Mouse (Mus musculus) stomach, embryonic 16.5 days (tissue): ENCODE measurements at regions not wholly inside any gene's neighbourhood (a gene's known extent, or its start where the extent isn't known, plus 50 kb on each side); places are given as distances from the start of the nearest gene placed in this dataset.
A peak's percentile ranks its signal among the peaks of the same experiment; 100 is the strongest.

Source experiments
- ATAC-seq: fragments of 200-750 bp; cut with Nextera tagmentation; 2 replicates; pipeline ENCODE4 v1.8.0; 2017; ENCODE audit warnings: moderate number of reproducible peaks, moderate TSS enrichment; ENCODE audit not compliant: insufficient read depth, low FRiP score
- H3K27ac ChIP-seq: fragments of 300-500 bp; sonication (generic); 2 replicates; pipeline ENCODE4 v1.5.1; 2014; ENCODE audit warnings: low read length
- H3K27me3 ChIP-seq: fragments of 300-500 bp; sonication (generic); 2 replicates; pipeline ENCODE4 v1.6.1; 2014; ENCODE audit warnings: low read length, control low read depth, mixed read lengths; ENCODE audit not compliant: control insufficient read depth, insufficient read depth
- H3K36me3 ChIP-seq: fragments of 300-500 bp; sonication (generic); 2 replicates; pipeline ENCODE4 v1.6.1; 2014; ENCODE audit warnings: low read length; ENCODE audit not compliant: control insufficient read depth, insufficient read depth
- H3K4me1 ChIP-seq: fragments of 300-500 bp; sonication (generic); 2 replicates; pipeline ENCODE4 v1.6.1; 2014; ENCODE audit warnings: low read length, control low read depth, mixed read lengths; ENCODE audit not compliant: control insufficient read depth, insufficient read depth
- H3K4me2 ChIP-seq: fragments of 300-500 bp; sonication (generic); 2 replicates; pipeline ENCODE4 v1.6.1; 2014; ENCODE audit warnings: low read depth, low read length, mixed read lengths
- H3K4me3 ChIP-seq: fragments of 300-500 bp; sonication (generic); replicated peaks from 2 replicates; pipeline ENCODE4 v1.5.1; 2014; ENCODE audit warnings: mild to moderate bottlenecking, low read length
- H3K9ac ChIP-seq: fragments of 300-500 bp; sonication (generic); 2 replicates; pipeline ENCODE4 v1.6.1; 2014; ENCODE audit warnings: low read length
- H3K9me3 ChIP-seq: fragments of 300-500 bp; sonication (generic); replicated peaks from 2 replicates; pipeline ENCODE4 v1.6.1; 2016; ENCODE audit warnings: low read length, control low read depth; ENCODE audit not compliant: control insufficient read depth
- WGBS: fragments of 180-500 bp; shearing (Covaris S2); extraction: QIAGEN DNeasy Blood & Tissue Kit; methylation state at CpG from one replicate; pipeline ENCODE4 v1.1.7; 2014; 5-methylcytosine and 5-hydroxymethylcytosine counted together

DNA sequence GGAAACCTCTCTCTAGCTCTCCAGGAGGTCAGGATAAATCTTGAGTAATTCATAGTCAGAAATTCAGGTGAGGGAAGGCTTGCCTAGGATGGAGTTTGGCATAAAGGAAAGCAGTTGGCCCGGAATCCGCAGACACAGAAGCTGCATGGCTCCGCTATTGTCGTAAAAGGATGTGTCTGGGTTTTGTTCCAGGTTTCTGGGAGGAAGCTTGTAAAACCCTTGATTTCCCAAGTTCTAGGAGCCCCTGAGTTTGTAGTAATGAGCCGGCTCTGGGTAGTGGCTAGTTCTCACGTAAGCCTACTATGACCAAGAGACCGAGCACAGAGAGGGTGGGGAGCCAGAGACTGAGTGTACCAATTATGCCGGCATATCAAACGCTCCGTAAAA is 52.7 kb upstream of the Gm21915 start:
- WGBS = 42% methylated on average over 10 of the region's 10 CpGs
- Histone ChIP-seq H3K36me3 (no peaks in the 10 kb centered on the region), H3K4me2 (peak overlapping the region; percentile 53; the same call in 1 of the 2 replicates), H3K27ac (no peak overlapping the region; the same call in 1 of the 2 replicates), H3K27me3 (no peaks in the 10 kb centered on the region), H3K4me1 (peaks cover 13% of the 10 kb centered on the region), H3K9ac (peak overlapping the region; percentile 43; the same call in 1 of the 2 replicates), H3K9me3 (no peaks in the 10 kb centered on the region), H3K4me3 (no peak overlapping the region)
- no peak for ATAC-seq

GRCm38 (mm10) chr9:40617036-40617675 is 53.3 kb upstream of the Gm21915 start:
- Histone ChIP-seq H3K4me1 (peaks cover 13% of the 10 kb centered on the region), H3K27me3 (no peaks in the 10 kb centered on the region), H3K36me3 (no peaks in the 10 kb centered on the region), H3K4me3 (peak overlapping the region; percentile 26), H3K9ac (peak overlapping the region; percentile 43; the same call in 1 of the 2 replicates), H3K4me2 (peak overlapping the region; percentile 53), H3K9me3 (no peaks in the 10 kb centered on the region), H3K27ac (no peak overlapping the region; the same call in 1 of the 2 replicates)
- no peak for ATAC-seq
- WGBS = 3% methylated on average over 20 of the region's 20 CpGs

DNA sequence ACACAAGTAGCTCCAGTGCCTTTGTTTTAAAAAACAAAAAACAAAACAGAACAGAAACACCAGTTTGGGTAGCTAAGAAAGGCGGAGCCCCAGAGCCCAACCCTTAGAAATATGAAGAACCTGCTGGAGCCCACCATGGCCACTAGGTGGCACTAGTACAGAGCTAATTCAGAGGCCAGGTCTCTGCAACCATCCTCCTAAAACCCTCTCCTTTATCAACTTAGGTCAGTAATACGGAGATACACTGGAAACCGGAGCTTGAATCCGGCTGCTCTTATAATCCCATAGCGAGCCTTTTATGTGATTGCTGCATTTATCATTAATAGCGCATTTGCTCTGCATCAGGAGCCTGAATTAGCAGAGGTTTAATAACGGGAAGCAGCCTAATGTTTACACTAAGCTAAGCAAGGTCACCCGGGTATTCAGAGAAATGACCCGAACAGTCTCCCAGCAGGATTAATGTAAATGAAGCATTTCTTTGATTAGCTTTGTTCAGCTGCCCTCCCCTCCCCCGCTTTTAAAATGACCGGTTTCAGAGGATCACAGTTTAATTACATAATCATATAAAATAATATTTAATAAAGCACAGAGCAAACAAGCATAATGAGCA is 53.9 kb upstream of the Gm21915 start:
- H3K4me1 ChIP-seq = peaks cover 13% of the 10 kb centered on the region
- peak overlapping the region; percentile 53 for H3K4me2 ChIP-seq
- H3K36me3 ChIP-seq = no peaks in the 10 kb centered on the region
- H3K27me3 ChIP-seq = no peaks in the 10 kb centered on the region
- H3K9ac ChIP-seq = 0 out of 2 replicates have a peak overlapping the region, but pooled peaks have one; percentile 43
- peak; percentile 66 for ATAC-seq
- 2% methylated on average over 11 of the region's 11 CpGs for WGBS
- no peak overlapping the region for H3K27ac ChIP-seq
- peak overlapping the region; percentile 26 for H3K4me3 ChIP-seq
- H3K9me3 ChIP-seq = no peaks in the 10 kb centered on the region

DNA sequence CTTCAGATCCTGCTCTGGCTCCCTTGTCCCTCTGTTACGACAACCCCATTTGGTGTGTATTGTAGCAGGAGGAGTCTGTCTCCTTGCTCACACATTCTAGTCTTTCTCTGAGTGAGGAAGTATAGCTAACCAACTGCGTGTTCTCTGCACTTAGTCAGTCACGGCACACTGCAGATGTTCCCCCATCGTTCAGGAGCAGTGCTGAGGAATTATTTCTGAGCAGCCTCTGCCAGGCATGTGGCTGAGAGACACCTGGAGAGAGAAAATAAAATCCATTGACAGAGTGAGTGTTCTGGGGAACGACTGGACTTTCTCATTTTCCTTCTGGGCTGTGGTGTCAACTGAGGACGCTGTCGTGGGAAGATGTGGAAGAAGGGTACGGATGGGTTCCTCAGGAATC is 54.5 kb upstream of the Gm21915 start:
- 0 out of 2 replicates have a peak overlapping the region, but pooled peaks have one; percentile 20 for H3K9ac ChIP-seq
- no peaks in the 10 kb centered on the region for H3K9me3 ChIP-seq
- H3K4me2 ChIP-seq = no peak overlapping the region
- no peak for ATAC-seq
- H3K27me3 ChIP-seq = no peaks in the 10 kb centered on the region
- 31% methylated on average over 8 of the region's 8 CpGs for WGBS
- no peak overlapping the region for H3K27ac ChIP-seq
- no peak overlapping the region for H3K4me3 ChIP-seq
- peaks cover 13% of the 10 kb centered on the region for H3K4me1 ChIP-seq
- H3K36me3 ChIP-seq = no peaks in the 10 kb centered on the region

GRCm38 (mm10) chr9:40614071-40614470 is 56.3 kb upstream of the Gm21915 start:
- no peak for ATAC-seq
- no peak overlapping the region for H3K4me3 ChIP-seq
- H3K9me3 ChIP-seq = no peaks in the 10 kb centered on the region
- no peak overlapping the region for H3K9ac ChIP-seq
- no peaks in the 10 kb centered on the region for H3K27me3 ChIP-seq
- H3K4me2 ChIP-seq = no peak overlapping the region
- WGBS = 68% methylated on average over 5 of the region's 5 CpGs
- peaks cover 13% of the 10 kb centered on the region for H3K4me1 ChIP-seq
- H3K36me3 ChIP-seq = no peaks in the 10 kb centered on the region
- H3K27ac ChIP-seq = no peak overlapping the region

DNA sequence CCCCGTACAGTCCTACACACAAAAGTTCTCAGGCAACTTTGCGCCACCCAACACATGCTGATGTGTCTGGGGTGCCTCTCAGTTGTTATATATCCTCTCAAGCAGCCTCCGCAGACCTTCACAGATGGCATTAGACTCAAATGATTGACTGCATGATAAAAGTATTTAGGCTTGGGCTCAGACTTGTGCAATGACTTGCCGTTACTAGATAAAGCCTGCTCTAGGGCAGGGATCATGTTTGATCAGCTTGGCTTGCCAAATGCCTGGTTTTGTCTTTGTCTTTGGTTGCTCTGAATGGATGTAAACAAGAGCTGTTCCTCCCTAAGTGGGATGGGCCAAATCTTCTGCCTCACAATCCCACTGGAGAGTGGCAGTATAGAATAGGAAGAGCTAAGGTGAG is 57.2 kb upstream of the Gm21915 start:
- no peak overlapping the region for H3K9ac ChIP-seq
- H3K4me1 ChIP-seq = peaks cover 13% of the 10 kb centered on the region
- H3K9me3 ChIP-seq = no peaks in the 10 kb centered on the region
- no peak overlapping the region for H3K4me3 ChIP-seq
- no peak for ATAC-seq
- no peak overlapping the region for H3K4me2 ChIP-seq
- no peaks in the 10 kb centered on the region for H3K27me3 ChIP-seq
- H3K36me3 ChIP-seq = no peaks in the 10 kb centered on the region
- WGBS = 68% methylated on average over 4 of the region's 4 CpGs
- no peak overlapping the region for H3K27ac ChIP-seq

- Histone ChIP-seq H3K9me3 (no peaks in the 10 kb centered on the region), H3K4me2 (no peak overlapping the region), H3K4me3 (no peak overlapping the region), H3K4me1 (peaks cover 13% of the 10 kb centered on the region), H3K27me3 (no peaks in the 10 kb centered on the region), H3K9ac (no peak overlapping the region), H3K36me3 (no peaks in the 10 kb centered on the region), H3K27ac (no peak overlapping the region)
- WGBS = 93% methylated on average over 1 of the region's 1 CpGs
- no peak for ATAC-seq
These were observed 57.7 kb upstream of the Gm21915 start for GRCm38 (mm10) chr9:40612755-40613154.

DNA sequence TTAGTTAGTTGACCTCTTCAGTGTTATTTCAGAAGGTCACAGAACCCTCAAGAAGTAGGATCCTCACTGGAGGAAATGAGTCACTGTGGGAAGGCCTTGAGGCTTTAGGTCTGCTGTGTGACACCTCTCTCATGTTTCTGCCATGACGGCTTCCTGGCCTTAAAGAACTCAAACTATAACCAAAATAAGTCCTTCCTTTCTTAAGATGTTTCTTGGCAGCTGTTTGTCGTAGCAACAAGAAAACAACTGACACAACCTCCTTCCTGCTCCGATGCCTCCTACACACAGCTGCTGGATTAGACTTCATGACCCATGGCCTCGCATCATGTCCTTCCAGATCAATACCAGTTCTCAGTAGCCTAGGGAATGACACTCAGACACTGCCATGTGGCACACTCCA is 58.1 kb upstream of the Gm21915 start:
- peaks cover 8% of the 10 kb centered on the region for H3K4me1 ChIP-seq
- ATAC-seq = no peak
- H3K4me3 ChIP-seq = no peak overlapping the region
- no peak overlapping the region for H3K9ac ChIP-seq
- 70% methylated on average over 4 of the region's 4 CpGs for WGBS
- no peaks in the 10 kb centered on the region for H3K36me3 ChIP-seq
- no peaks in the 10 kb centered on the region for H3K27me3 ChIP-seq
- H3K27ac ChIP-seq = no peak overlapping the region
- no peaks in the 10 kb centered on the region for H3K9me3 ChIP-seq
- H3K4me2 ChIP-seq = no peak overlapping the region

- Histone ChIP-seq H3K4me1 (peaks cover 2% of the 10 kb centered on the region; the same call in 1 of the 2 replicates), H3K9ac (no peak overlapping the region), H3K27ac (no peak overlapping the region), H3K36me3 (no peaks in the 10 kb centered on the region), H3K9me3 (no peaks in the 10 kb centered on the region), H3K4me2 (no peak overlapping the region), H3K4me3 (no peak overlapping the region), H3K27me3 (no peaks in the 10 kb centered on the region)
- WGBS = 80% methylated on average over 3 of the region's 3 CpGs
- no peak for ATAC-seq
These were observed 58.8 kb upstream of the Gm21915 start for GRCm38 (mm10) chr9:40611626-40612025.
